Comparison of ENCODE assay signal across 18 mouse cellular contexts in the genomic region with DNA sequence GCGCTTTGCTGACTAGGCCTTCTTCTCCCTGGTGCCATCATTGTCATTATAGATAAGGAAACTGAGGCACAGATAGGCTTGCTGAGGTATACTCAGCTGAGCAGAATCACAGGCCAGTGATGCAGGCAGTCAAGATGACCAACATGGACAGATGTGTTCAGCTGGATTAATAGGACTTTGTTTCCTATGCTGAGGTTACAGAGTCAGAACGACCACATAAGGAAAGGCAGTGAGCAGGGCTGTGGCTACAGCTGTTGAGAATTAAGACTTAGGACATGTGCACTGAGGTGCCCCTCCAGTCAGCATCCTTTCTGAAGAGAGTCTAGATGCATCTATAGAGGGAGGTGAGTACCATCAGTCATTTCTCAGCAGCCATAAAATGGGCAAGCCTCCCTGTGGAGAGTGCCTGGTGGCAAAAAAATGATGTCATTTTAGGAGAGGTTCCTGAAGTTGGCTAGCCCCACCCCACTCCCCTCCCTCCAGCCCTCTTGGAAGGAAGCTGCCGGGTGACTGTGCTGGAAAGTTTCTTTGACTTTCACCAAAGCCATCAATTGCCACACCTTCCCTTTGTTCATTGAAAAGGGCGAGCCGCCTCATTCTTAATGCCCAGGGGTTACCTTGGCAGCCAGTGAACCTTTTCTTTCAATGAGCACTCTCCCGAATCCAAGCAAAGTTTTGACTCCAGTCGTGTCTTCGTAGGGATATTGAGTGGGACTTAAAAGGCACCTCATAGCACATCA. TPM values are rescaled to one million over a fixed set of nuclear protein-coding genes. Genes with fewer than 3 reads are reported as not detected.
"Had no signal": no experiment of that assay in that cellular context is flagged by ENCODE, and none has a peak within 500 bp of the region (broad histone marks: within the 10 kb centered on the region; RNA-seq: fewer than 3 reads in every experiment).

No protein-coding gene starts in this region.

- H3K4me1 ChIP-seq: liver, embryonic 13.5 days had no signal

- DNase-seq: kidney, adult 8-10 months; kidney, postnatal 25 days; liver; liver, embryonic 13.5 days; liver, postnatal 0 days; right cerebral cortex, postnatal 14 days had no signal

- H3K27ac ChIP-seq: left cerebral cortex, adult 2 months; limb, embryonic 12.5 days; liver, embryonic 13.5 days; macrophage had no signal

- H3K36me3 ChIP-seq: limb, embryonic 12.5 days; liver, embryonic 13.5 days had no signal

- ATAC-seq: liver, postnatal 0 days; midbrain, embryonic 16.5 days had no signal

- H3K27me3 ChIP-seq: limb, embryonic 12.5 days had no signal

- H3K4me3 ChIP-seq: left cerebral cortex, adult 2 months; limb, embryonic 12.5 days; liver, embryonic 13.5 days; megakaryocyte, embryonic 14.5 days had no signal

- H3K9me3 ChIP-seq: limb, embryonic 12.5 days; liver, embryonic 13.5 days had no signal

- H3K4me2 ChIP-seq: limb, embryonic 12.5 days; liver, embryonic 13.5 days; midbrain, embryonic 11.5 days had no signal

- H3K9ac ChIP-seq: limb, embryonic 12.5 days; liver, embryonic 13.5 days; liver, postnatal 0 days had no signal

RNA-seq across cellular contexts. Expression of gene Glrp1, which starts 43.4 kb away (rescaled TPM):
- total RNA-seq: layer of hippocampus, postnatal 25 days; left cerebral cortex, adult 2 months; left cerebral cortex, postnatal 25 days had no signal
- polyA plus RNA-seq: intestine, embryonic 16.5 days; kidney, embryonic 16.5 days; limb, embryonic 12.5 days; midbrain, embryonic 11.5 days; midbrain, embryonic 16.5 days; neural tube, embryonic 14.5 days; spleen, adult 2 months had no signal

RNA-seq across cellular contexts. Expression of gene Spp2, which starts 59.7 kb away (rescaled TPM):
- total RNA-seq: left cerebral cortex, adult 2 months; left cerebral cortex, postnatal 25 days had no signal
- polyA plus RNA-seq: limb, embryonic 12.5 days; macrophage; midbrain, embryonic 11.5 days had no signal
